Comparison of ENCODE assay signal across 18 mouse cellular contexts in genomic region chr9:30344866-30345265, GRCm38 (mm10).
"Had no signal": no experiment of that assay in that cellular context is flagged by ENCODE, and none has a peak within 500 bp of the region (broad histone marks: within the 10 kb centered on the region; RNA-seq: fewer than 3 reads in every experiment).

No protein-coding gene starts in this region.

- H3K27ac ChIP-seq: midbrain, embryonic 10.5 days; midbrain, embryonic 12.5 days; neural tube, embryonic 13.5 days; neural tube, embryonic 15.5 days had no signal

- H3K36me3 ChIP-seq: midbrain, embryonic 10.5 days; midbrain, embryonic 12.5 days; neural tube, embryonic 13.5 days; neural tube, embryonic 15.5 days had no signal

- H3K4me1 ChIP-seq: midbrain, embryonic 10.5 days; midbrain, embryonic 12.5 days; neural tube, embryonic 13.5 days; neural tube, embryonic 15.5 days had no signal

- ATAC-seq: midbrain, embryonic 16.5 days had no signal

- H3K27me3 ChIP-seq: midbrain, embryonic 12.5 days; neural tube, embryonic 13.5 days; neural tube, embryonic 15.5 days had no signal

- DNase-seq: lung, adult 18-20 months; lung, embryonic 14.5 days; lung, postnatal 10 days; lung, postnatal 4 days; midbrain, embryonic 14.5 days; retina, postnatal 1 day; right cerebral cortex, postnatal 25 days; right cerebral cortex, postnatal 4 days; spleen, adult 18-20 months; thymus, adult 18-20 months; thymus, postnatal 14 days; thymus, postnatal 36 days had no signal

- H3K4me2 ChIP-seq: lung, embryonic 14.5 days; midbrain, embryonic 12.5 days; neural tube, embryonic 13.5 days; neural tube, embryonic 15.5 days had no signal

- H3K9ac ChIP-seq: lung, embryonic 14.5 days; midbrain, embryonic 12.5 days; neural tube, embryonic 13.5 days; neural tube, embryonic 15.5 days had no signal

- H3K4me3 ChIP-seq: midbrain, embryonic 10.5 days; midbrain, embryonic 12.5 days; myocyte; neural tube, embryonic 13.5 days; neural tube, embryonic 15.5 days had no signal

- H3K9me3 ChIP-seq: midbrain, embryonic 10.5 days; midbrain, embryonic 12.5 days; neural tube, embryonic 13.5 days; neural tube, embryonic 15.5 days had no signal
